Mouse (Mus musculus) natural killer cell, adult 2 months (primary cell): Measurements from ENCODE around the gene Olfr509.
"Not testable (repeated sequence)": the region's sequence is repeated elsewhere in the genome, so short reads cannot be mapped to it uniquely, and the experiment has no call there.

ENCODE experiments used
- DNase-seq, 2 experiments: peaks; one replicate each; pipeline ENCODE4 v3.0.0; 2022; ENCODE audit warnings: low spot score in 2 of 2

The Olfr509 gene

GRCm38 (mm10) chr7:108651806-108652205, at the start of gene Olfr509:
Gene Olfr509, minus strand, starts transcription at chr7:108651906.
- DNase-seq: no peak

DNA sequence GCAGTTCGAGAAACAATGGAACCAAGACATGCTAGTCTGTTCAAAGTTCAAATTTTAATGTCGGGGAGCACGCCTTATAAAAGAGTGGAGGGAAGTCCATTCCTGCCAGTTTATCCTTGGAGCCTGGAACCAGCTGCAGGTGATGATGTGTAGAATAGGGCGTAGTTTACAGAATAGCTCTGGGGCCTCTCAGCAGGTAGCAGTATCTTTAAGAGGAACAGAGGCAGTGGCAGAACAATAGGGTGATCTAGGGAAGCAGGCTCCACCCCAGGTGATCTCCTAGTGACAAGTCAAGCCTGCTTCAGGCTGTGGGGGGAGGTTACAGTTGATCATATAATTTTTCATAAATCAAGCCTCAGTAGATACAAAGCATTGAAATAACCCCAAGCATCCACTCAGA, 27.2 kb upstream of the Olfr509 start:
- DNase-seq: no peak

- DNase-seq: no peak
These were observed 19.4 kb upstream of the Olfr509 start for GRCm38 (mm10) chr7:108671058-108671457.

- no peak for DNase-seq
These were observed 14.4 kb upstream of the Olfr509 start, which contains the start of gene Olfr510 for GRCm38 (mm10) chr7:108666118-108666517. Gene Olfr510, plus strand, starts transcription at chr7:108666418.

- no peak for DNase-seq
These were observed 10.7 kb upstream of the Olfr509 start for GRCm38 (mm10) chr7:108662419-108662818.

DNA sequence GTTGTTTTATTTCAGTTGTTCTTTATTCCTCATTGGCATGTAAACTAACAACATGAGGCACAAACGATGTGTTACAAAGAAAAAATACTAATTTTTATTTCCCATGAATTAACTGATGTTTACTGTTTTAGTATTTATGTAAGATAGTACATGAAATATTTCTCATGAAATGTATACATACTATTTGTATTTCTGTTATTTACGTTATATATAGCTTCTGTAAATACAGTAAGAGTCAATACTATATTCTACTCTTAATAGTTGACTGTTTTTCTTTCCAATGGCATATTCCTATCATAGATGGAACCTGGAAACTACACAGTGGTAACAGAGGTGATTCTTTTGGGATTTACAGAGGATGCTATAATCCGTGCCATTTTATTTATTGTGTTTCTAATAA, 22.0 kb downstream of the Olfr509 start, which contains the start of gene Olfr508:
Gene Olfr508, plus strand, starts transcription at position 301 of the 400 bp plus-strand sequence.
- no peak for DNase-seq

DNA sequence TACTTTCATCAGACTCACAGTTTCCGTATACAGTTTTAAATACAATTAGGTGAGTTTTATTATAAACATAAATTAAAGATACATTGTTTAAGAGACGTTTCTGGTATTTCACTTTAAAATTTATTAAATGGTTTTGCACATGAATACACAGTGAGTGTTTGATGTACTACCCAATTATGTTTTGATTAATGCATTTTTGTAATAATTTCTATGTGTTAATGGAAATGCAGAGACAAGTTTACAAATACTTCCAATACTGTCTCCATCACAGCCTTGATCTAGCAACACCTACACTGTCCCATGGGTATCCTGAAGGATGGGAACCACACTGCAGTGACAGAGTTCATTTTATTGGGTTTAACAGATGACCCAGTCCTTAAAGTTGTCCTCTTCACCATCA, 30.2 kb downstream of the Olfr509 start, which contains the start of gene Olfr507:
Gene Olfr507, plus strand, starts transcription at position 301 of the 400 bp plus-strand sequence.
- no peak for DNase-seq

DNA sequence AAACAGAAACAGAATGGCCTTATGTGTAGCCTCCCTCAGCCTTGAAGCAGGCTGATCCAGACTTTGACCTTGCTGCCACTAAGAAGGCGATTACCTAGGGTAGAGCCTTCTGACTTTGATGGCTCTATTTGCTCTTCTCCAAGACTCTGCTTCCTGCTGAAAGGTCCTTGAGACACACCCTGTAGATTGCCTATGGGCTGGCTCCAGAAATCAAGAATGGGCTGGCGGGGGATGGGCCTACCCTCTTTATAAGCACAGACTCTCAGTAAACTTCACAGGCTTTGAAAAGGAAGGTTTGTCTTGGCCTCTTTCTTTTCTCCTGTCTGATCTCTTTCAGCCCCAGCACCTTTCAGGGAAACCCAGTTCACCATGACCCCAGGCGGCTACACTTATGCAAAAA, 34.9 kb downstream of the Olfr509 start:
- DNase-seq: not testable (repeated sequence)

DNA sequence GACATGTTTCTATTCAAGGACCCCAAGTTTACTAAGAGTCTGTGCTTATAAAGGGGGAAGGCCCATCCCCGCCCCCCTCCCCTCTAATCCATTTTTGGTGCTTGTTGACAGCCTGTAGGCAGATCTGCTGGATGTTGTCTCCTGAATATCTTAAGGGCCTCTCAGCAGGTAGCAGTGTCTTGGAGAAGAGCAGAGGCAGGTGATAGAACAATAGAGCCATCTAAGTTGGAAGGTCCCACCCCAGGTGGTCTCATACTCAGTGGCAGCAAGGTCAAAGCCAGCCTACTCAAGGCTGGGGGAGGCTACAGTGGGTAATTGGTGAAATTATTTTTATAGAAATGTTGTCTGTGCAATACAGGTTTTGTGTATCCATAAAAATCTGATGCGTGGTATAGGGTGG, 37.6 kb downstream of the Olfr509 start:
- no peak for DNase-seq

DNA sequence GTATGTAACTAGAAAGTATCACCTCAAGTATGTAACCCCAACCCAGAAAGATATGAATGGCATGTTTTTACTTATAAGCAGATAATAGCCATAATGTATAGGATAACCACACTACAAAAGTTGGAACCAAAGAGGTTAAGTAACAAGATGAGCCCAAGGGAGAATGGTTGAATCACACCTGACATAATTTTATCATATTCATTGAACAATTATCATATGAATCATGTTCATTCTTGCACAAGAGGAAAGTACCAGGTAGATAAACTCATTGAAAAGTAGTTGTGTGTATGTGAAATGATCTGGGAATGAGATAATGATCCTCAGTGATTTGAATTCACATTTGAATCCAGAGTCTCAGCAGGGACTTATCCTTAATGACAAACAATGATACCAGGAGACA, 41.2 kb downstream of the Olfr509 start, which contains the start of gene Olfr506:
Gene Olfr506, plus strand, starts transcription at position 301 of the 400 bp plus-strand sequence.
- no peak for DNase-seq

- not testable (repeated sequence) for DNase-seq
These were observed 49.8 kb downstream of the Olfr509 start for GRCm38 (mm10) chr7:108601916-108602315.
